Mouse (Mus musculus): ENCODE data around the gene AI481877. TPM values are rescaled to one million over a fixed set of nuclear protein-coding genes. Genes with fewer than 3 reads are reported as not detected.
"Not testable (repeated sequence)": the region's sequence is repeated elsewhere in the genome, so short reads cannot be mapped to it uniquely, and the experiment has no call there.

The AI481877 gene
- not detected in 2 replicates for total RNA-seq (2017)

- ATAC-seq (replicated peaks; ENCODE audit: low read depth, poor library complexity, severe bottlenecking): not testable (repeated sequence)
Measured at GRCm38 (mm10) chr4:59138507-59139033, at the start of gene AI481877. TSS of gene AI481877 (minus strand) at chr4:59138983.

GRCm38 (mm10) chr4:59188474-59188801, 49.7 kb upstream of the AI481877 start:
- peak; percentile 16 for ATAC-seq (replicated peaks; ENCODE audit: low read depth, poor library complexity, severe bottlenecking)

GRCm38 (mm10) chr4:59187289-59187688, 48.5 kb upstream of the AI481877 start:
- peak; percentile 52 for ATAC-seq (replicated peaks; ENCODE audit: low read depth, poor library complexity, severe bottlenecking)

- ATAC-seq (replicated peaks; ENCODE audit: low read depth, poor library complexity, severe bottlenecking): no peak
Measured at GRCm38 (mm10) chr4:59185671-59186070, 46.9 kb upstream of the AI481877 start.

GRCm38 (mm10) chr4:59181320-59182271, 42.8 kb upstream of the AI481877 start:
- ATAC-seq (replicated peaks; ENCODE audit: low read depth, poor library complexity, severe bottlenecking): peak; percentile 53

GRCm38 (mm10) chr4:59177566-59177965, 38.8 kb upstream of the AI481877 start:
- ATAC-seq (replicated peaks; ENCODE audit: low read depth, poor library complexity, severe bottlenecking): peak; percentile 58

GRCm38 (mm10) chr4:59175929-59176328, 37.1 kb upstream of the AI481877 start:
- no peak for ATAC-seq (replicated peaks; ENCODE audit: low read depth, poor library complexity, severe bottlenecking)

GRCm38 (mm10) chr4:59175003-59175402, 36.2 kb upstream of the AI481877 start:
- peak; percentile 54; the same call in 1 of the 2 replicates for ATAC-seq (replicated peaks; ENCODE audit: low read depth, poor library complexity, severe bottlenecking)

GRCm38 (mm10) chr4:59173181-59173922, 34.6 kb upstream of the AI481877 start:
- ATAC-seq (replicated peaks; ENCODE audit: low read depth, poor library complexity, severe bottlenecking): no peak

GRCm38 (mm10) chr4:59172616-59173015, 33.8 kb upstream of the AI481877 start:
- no peak for ATAC-seq (replicated peaks; ENCODE audit: low read depth, poor library complexity, severe bottlenecking)

- ATAC-seq (replicated peaks; ENCODE audit: low read depth, poor library complexity, severe bottlenecking): no peak
Measured at GRCm38 (mm10) chr4:59169981-59170380, 31.2 kb upstream of the AI481877 start.

GRCm38 (mm10) chr4:59167251-59167847, 28.6 kb upstream of the AI481877 start:
- ATAC-seq (replicated peaks; ENCODE audit: low read depth, poor library complexity, severe bottlenecking): no peak

- no peak for ATAC-seq (replicated peaks; ENCODE audit: low read depth, poor library complexity, severe bottlenecking)
Measured at GRCm38 (mm10) chr4:59164034-59164433, 25.3 kb upstream of the AI481877 start.

- ATAC-seq (replicated peaks; ENCODE audit: low read depth, poor library complexity, severe bottlenecking): no peak
Measured at GRCm38 (mm10) chr4:59160959-59161670, 22.3 kb upstream of the AI481877 start.

GRCm38 (mm10) chr4:59160289-59160688, 21.5 kb upstream of the AI481877 start:
- ATAC-seq (replicated peaks; ENCODE audit: low read depth, poor library complexity, severe bottlenecking): no peak

- 0 out of 2 replicates have a peak, but pooled peaks have one; percentile 1 for ATAC-seq (replicated peaks; ENCODE audit: low read depth, poor library complexity, severe bottlenecking)
Measured at GRCm38 (mm10) chr4:59157654-59158053, 18.9 kb upstream of the AI481877 start.

GRCm38 (mm10) chr4:59156897-59157592, 18.3 kb upstream of the AI481877 start:
- ATAC-seq (replicated peaks; ENCODE audit: low read depth, poor library complexity, severe bottlenecking): peak; percentile 84

- ATAC-seq (replicated peaks; ENCODE audit: low read depth, poor library complexity, severe bottlenecking): peak; percentile 48
Measured at GRCm38 (mm10) chr4:59151953-59152352, 13.2 kb upstream of the AI481877 start.

GRCm38 (mm10) chr4:59150907-59151306, 12.1 kb upstream of the AI481877 start:
- ATAC-seq (replicated peaks; ENCODE audit: low read depth, poor library complexity, severe bottlenecking): peak; percentile 72
